Mouse (Mus musculus): ENCODE data around the gene Mocs2. TPM values are rescaled to one million over a fixed set of nuclear protein-coding genes. Genes with fewer than 3 reads are reported as not detected.

Gene Mocs2
- total and polyA plus RNA-seq, 3 experiments = 29.4 to 38.1 (median 34.9) TPM

DNA sequence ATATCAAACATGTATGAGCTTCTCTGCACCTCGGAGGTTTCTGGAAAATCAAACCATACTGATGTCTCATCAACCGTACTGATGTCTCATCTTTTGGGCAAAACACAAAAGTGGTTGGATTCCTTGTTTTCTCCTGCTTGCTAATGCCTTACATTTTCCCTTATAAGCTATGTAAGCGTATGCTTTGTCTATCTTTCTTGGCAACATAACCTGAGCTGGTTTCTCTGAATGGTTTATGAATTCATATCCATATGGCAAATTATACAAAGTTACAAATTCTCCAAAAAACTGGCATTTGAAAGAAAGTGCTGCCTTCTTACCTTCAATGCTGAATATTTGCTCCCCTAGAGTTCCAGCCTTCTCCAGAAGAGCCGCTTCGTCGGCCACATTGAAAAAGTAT, 56.7 kb downstream of the Mocs2 start:
- Histone ChIP-seq H3K79me2 (replicated peaks; ENCODE audit: control insufficient read depth, extremely low read depth, insufficient read depth, poor library complexity, severe bottlenecking) (no peaks in the 10 kb centered on the region), H3K4me2 (ENCODE audit: insufficient read depth, low read depth, poor library complexity, severe bottlenecking) (no peak overlapping the region), H3K4me1 (ENCODE audit: control insufficient read depth in 1 of 2, insufficient read depth in 2 of 2) (peaks cover 3 to 4% of the 10 kb centered on the region in 2 experiments; a peak in 1 of 4 replicates), H3K27ac (ENCODE audit: insufficient read depth, low read depth) (no peak overlapping the region), H3K9me3 (replicated peaks; ENCODE audit: low read length) (no peaks in the 10 kb centered on the region), H3K4me3 (replicated peaks in 1 of 3; ENCODE audit: low read depth in 2 of 3, low read length in 2 of 3, poor library complexity in 1 of 3) (no peak overlapping the region), H3K27me3 (replicated peaks) (no peaks in the 10 kb centered on the region), H3K9ac (ENCODE audit: insufficient read depth, low read depth) (no peak overlapping the region), H3K36me3 (replicated peaks in 1 of 2; ENCODE audit: control insufficient read depth in 1 of 2, insufficient read depth in 1 of 2, low read length in 1 of 2) (no peaks in the 10 kb centered on the region)
- no peak for DNase-seq (ENCODE audit: extremely low read depth)
- in situ Hi-C loops (cut with MboI; ENCODE audit: low pct_ligation_motif_present, low pct_unique_long_range_greater_than_20kb, low sequenced_read_pairs) = no loop called here
- dilution Hi-C loops (cut with MboI; ENCODE audit: extremely low pct_ligation_motif_present, extremely low pct_unique_long_range_greater_than_20kb, low sequenced_read_pairs) = no loop called here
- no peak for TF ChIP-seq E2F4 (IDR thresholded peaks at IDR 0.05; ENCODE audit: insufficient replicate concordance, low read depth, low read length)
- no peak for TF ChIP-seq CHD1 (IDR thresholded peaks at IDR 0.05; ENCODE audit: low read depth, low read length)
- TF ChIP-seq ZKSCAN1 (IDR thresholded peaks at IDR 0.05; ENCODE audit: borderline replicate concordance, low read depth, low read length) = no peak
- TF ChIP-seq RAD21 (IDR thresholded peaks at IDR 0.05; ENCODE audit: low read depth, low read length) = no peak
- TF ChIP-seq ZMIZ1 (IDR thresholded peaks at IDR 0.05; ENCODE audit: low read depth, low read length) = no peak
- no peak for TF ChIP-seq POLR2AphosphoS2 (IDR thresholded peaks at IDR 0.05; ENCODE audit: low read depth, low read length)
- TF ChIP-seq TCF12 (IDR thresholded peaks at IDR 0.05; ENCODE audit: low read depth, low read length) = no peak
- TF ChIP-seq HCFC1 (IDR thresholded peaks at IDR 0.05; ENCODE audit: low read depth, low read length) = no peak
- no peak for TF ChIP-seq MYC (IDR thresholded peaks at IDR 0.05; ENCODE audit: low read depth, low read length)
- no peak for TF ChIP-seq RCOR1 (conservative IDR thresholded peaks at IDR 0.05; ENCODE audit: low read depth, low read length)
- TF ChIP-seq MXI1 (IDR thresholded peaks at IDR 0.05; ENCODE audit: low read depth, low read length) = no peak
- TF ChIP-seq SIN3A (IDR thresholded peaks at IDR 0.05; ENCODE audit: low read length) = no peak
- no peak for TF ChIP-seq UBTF (IDR thresholded peaks at IDR 0.05; ENCODE audit: low read depth, low read length)
- no peak for TF ChIP-seq ETS1 (conservative IDR thresholded peaks at IDR 0.05; ENCODE audit: low read depth, low read length)
- no peak for TF ChIP-seq SMC3 (IDR thresholded peaks at IDR 0.05; ENCODE audit: low read depth, low read length)
- TF ChIP-seq MAFK (IDR thresholded peaks at IDR 0.05; ENCODE audit: insufficient replicate concordance, low read length) = no peak
- TF ChIP-seq IRF4 (IDR thresholded peaks at IDR 0.05; ENCODE audit: low read depth, low read length) = no peak
- no peak for TF ChIP-seq POLR2A (IDR thresholded peaks at IDR 0.05; ENCODE audit: low read depth, low read length)
- TF ChIP-seq MEF2A (IDR thresholded peaks at IDR 0.05; ENCODE audit: borderline replicate concordance, low read depth, low read length) = no peak
- TF ChIP-seq NRF1 (IDR thresholded peaks at IDR 0.05; ENCODE audit: low read depth, low read length) = no peak

DNA sequence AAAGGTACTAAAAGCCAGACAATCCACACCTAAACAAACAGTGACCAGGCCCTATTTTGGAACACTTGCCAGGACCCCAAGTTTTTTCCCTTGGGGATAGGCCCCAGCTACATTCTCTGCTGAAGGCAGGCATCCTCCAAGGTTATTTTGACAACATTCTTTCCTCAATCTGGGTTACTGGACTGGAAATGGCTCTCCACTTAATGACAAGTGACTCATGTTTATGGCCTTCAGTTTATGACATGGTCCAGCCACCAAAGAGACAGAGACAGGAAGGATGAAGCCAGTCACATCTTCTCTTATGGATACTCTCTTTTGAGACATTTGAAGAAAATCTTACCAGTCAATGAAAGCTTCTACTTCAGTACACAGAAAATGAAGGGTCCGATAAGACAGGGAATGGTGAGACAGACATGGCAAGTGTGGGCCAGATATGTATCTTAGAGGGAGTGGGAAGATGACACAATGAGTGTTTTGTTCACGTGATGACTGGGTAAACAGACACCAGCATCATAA, 58.0 kb downstream of the Mocs2 start:
- dilution Hi-C loops (cut with MboI; ENCODE audit: extremely low pct_ligation_motif_present, extremely low pct_unique_long_range_greater_than_20kb, low sequenced_read_pairs) (no loop called here), in situ Hi-C loops (cut with MboI; ENCODE audit: low pct_ligation_motif_present, low pct_unique_long_range_greater_than_20kb, low sequenced_read_pairs) (no loop called here)
- Histone ChIP-seq H3K4me1 (ENCODE audit: control insufficient read depth in 1 of 2, insufficient read depth in 2 of 2) (peaks cover 3 to 8% of the 10 kb centered on the region in 2 experiments; a peak in 1 of 4 replicates), H3K9me3 (replicated peaks; ENCODE audit: low read length) (no peaks in the 10 kb centered on the region), H3K4me3 (replicated peaks in 1 of 3; ENCODE audit: low read depth in 2 of 3, low read length in 2 of 3, poor library complexity in 1 of 3) (no peak overlapping the region), H3K79me2 (replicated peaks; ENCODE audit: control insufficient read depth, extremely low read depth, insufficient read depth, poor library complexity, severe bottlenecking) (no peaks in the 10 kb centered on the region), H3K27me3 (replicated peaks) (no peaks in the 10 kb centered on the region), H3K9ac (ENCODE audit: insufficient read depth, low read depth) (no peak overlapping the region), H3K4me2 (ENCODE audit: insufficient read depth, low read depth, poor library complexity, severe bottlenecking) (no peak overlapping the region), H3K36me3 (replicated peaks in 1 of 2; ENCODE audit: control insufficient read depth in 1 of 2, insufficient read depth in 1 of 2, low read length in 1 of 2) (no peaks in the 10 kb centered on the region), H3K27ac (ENCODE audit: insufficient read depth, low read depth) (no peak overlapping the region)
- no peak for DNase-seq (ENCODE audit: extremely low read depth)
- TF ChIP-seq RAD21 (IDR thresholded peaks at IDR 0.05; ENCODE audit: low read depth, low read length) = no peak
- TF ChIP-seq MAX (IDR thresholded peaks at IDR 0.05; ENCODE audit: low read length) = no peak
- TF ChIP-seq MXI1 (IDR thresholded peaks at IDR 0.05; ENCODE audit: low read depth, low read length) = no peak
- no peak for TF ChIP-seq IRF4 (IDR thresholded peaks at IDR 0.05; ENCODE audit: low read depth, low read length)
- no peak for TF ChIP-seq ZNF384 (IDR thresholded peaks at IDR 0.05; ENCODE audit: low read depth, low read length)
- TF ChIP-seq CHD1 (IDR thresholded peaks at IDR 0.05; ENCODE audit: low read depth, low read length) = no peak
- no peak for TF ChIP-seq ZKSCAN1 (IDR thresholded peaks at IDR 0.05; ENCODE audit: borderline replicate concordance, low read depth, low read length)
- TF ChIP-seq PAX5 (IDR thresholded peaks at IDR 0.05; ENCODE audit: low read length) = no peak
- TF ChIP-seq MEF2A (IDR thresholded peaks at IDR 0.05; ENCODE audit: borderline replicate concordance, low read depth, low read length) = no peak
- TF ChIP-seq BHLHE40 (IDR thresholded peaks at IDR 0.05; ENCODE audit: low read depth, low read length) = no peak
- TF ChIP-seq RCOR1 (conservative IDR thresholded peaks at IDR 0.05; ENCODE audit: low read depth, low read length) = no peak
- no peak for TF ChIP-seq CHD2 (IDR thresholded peaks at IDR 0.05; ENCODE audit: low read length)
- no peak for TF ChIP-seq MYC (IDR thresholded peaks at IDR 0.05; ENCODE audit: low read depth, low read length)
- no peak for TF ChIP-seq SMC3 (IDR thresholded peaks at IDR 0.05; ENCODE audit: low read depth, low read length)
- TF ChIP-seq UBTF (IDR thresholded peaks at IDR 0.05; ENCODE audit: low read depth, low read length) = no peak
- TF ChIP-seq JUND (conservative IDR thresholded peaks at IDR 0.05; ENCODE audit: low read depth, low read length) = no peak
- TF ChIP-seq ZC3H11A (IDR thresholded peaks at IDR 0.05; ENCODE audit: low read depth, low read length) = no peak
- TF ChIP-seq GABPA (IDR thresholded peaks at IDR 0.05; ENCODE audit: insufficient replicate concordance, low read depth, low read length) = no peak
- TF ChIP-seq CTCF (conservative IDR thresholded peaks at IDR 0.05 in 1 of 2, IDR thresholded peaks at IDR 0.05 in 1 of 2; ENCODE audit: low read depth in 2 of 2, low read length in 2 of 2) = no peak

Measured in CH12.LX (cell line).